Mouse (Mus musculus): ENCODE measurements around the gene Adam22.

DNA sequence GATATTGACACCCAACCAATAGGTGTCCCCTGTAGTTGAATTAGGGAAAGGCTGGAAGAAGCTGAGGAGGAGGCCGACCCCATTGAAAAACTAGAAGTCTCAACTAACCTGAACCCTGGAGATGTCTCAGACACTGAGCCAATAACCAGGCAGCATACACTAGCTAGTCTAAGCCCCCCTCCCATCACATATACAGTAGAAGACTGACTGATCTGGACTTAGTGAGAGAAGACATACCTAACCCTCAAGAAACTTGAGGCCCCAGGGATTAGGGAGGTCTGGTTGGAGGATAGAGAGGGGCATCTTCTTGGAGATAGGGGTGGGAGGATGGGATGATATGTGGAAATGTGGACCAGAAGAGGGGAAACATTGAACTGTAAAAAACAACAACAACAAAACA lies 110.6 kb downstream of the Adam22 start:
- TF ChIP-seq CTCF (conservative IDR thresholded peaks at IDR 0.05; ENCODE audit: insufficient read depth, insufficient read length, low read depth, low read length): no peak
- no peak for TF ChIP-seq POLR2A (IDR thresholded peaks at IDR 0.05; ENCODE audit: low read depth, low read length)

All from kidney, adult 2 months (tissue).